Mouse (Mus musculus) MEL (cell line): ENCODE data around the gene B4galt1. TPM values are rescaled to one million over a fixed set of nuclear protein-coding genes. Genes with fewer than 3 reads are reported as not detected.

ENCODE experiments used
- DNase-seq: peaks from one replicate; pipeline ENCODE4 v3.0.0; 2011; ENCODE audit warnings: low read depth, low spot score
- H3K27ac ChIP-seq: 2 replicates; pipeline ENCODE4 v1.5.1; 2012; ENCODE audit warnings: low read depth, mild to moderate bottlenecking, control low read depth, low read length, moderate library complexity; ENCODE audit not compliant: control insufficient read depth
- H3K27me3 ChIP-seq, 2 experiments: fragments of 150-350 bp in 1 of 2; sonication (generic) in 1 of 2; 2 replicates each; pipeline ENCODE4 v1.6.1; 2012; ENCODE audit warnings: low read length in 2 of 2, mild to moderate bottlenecking in 2 of 2, improper control_type of control experiment in 1 of 2, moderate library complexity in 1 of 2; ENCODE audit not compliant: insufficient read depth in 2 of 2, control insufficient read depth in 1 of 2
- H3K36me3 ChIP-seq, 2 experiments: 2 replicates each; pipeline ENCODE4 v1.6.1; 2012 to 2014; ENCODE audit warnings: low read length in 2 of 2, improper control_type of control experiment in 1 of 2, inconsistent platforms in 1 of 2, mild to moderate bottlenecking in 1 of 2; ENCODE audit not compliant: insufficient read depth in 2 of 2, control insufficient read depth in 1 of 2
- H3K4me1 ChIP-seq, 2 experiments: fragments of 150-350 bp in 1 of 2; sonication (generic) in 1 of 2; 2 replicates each; pipeline ENCODE4 v1.6.1; 2012; ENCODE audit warnings: low read length in 2 of 2, improper control_type of control experiment in 1 of 2, mild to moderate bottlenecking in 1 of 2; ENCODE audit not compliant: insufficient read depth in 2 of 2, control insufficient read depth in 1 of 2
- H3K4me3 ChIP-seq, 2 experiments: fragments of 150-350 bp in 1 of 2; sonication (generic) in 1 of 2; 2 replicates each; pipeline ENCODE4 v1.5.1; 2012; ENCODE audit warnings: low read depth in 2 of 2, low read length in 2 of 2, mild to moderate bottlenecking in 2 of 2, moderate library complexity in 2 of 2, control low read depth in 1 of 2, improper control_type of control experiment in 1 of 2; ENCODE audit not compliant: control insufficient read depth in 1 of 2, insufficient read depth in 1 of 2
- H3K79me2 ChIP-seq: 2 replicates; pipeline ENCODE4 v1.6.1; 2012; ENCODE audit warnings: mild to moderate bottlenecking, low read length, moderate library complexity; ENCODE audit not compliant: control insufficient read depth, poor library complexity, insufficient read depth
- H3K9ac ChIP-seq: 2 replicates; pipeline ENCODE4 v1.6.1; 2012; ENCODE audit warnings: low read depth, mild to moderate bottlenecking, control low read depth, low read length, moderate library complexity; ENCODE audit not compliant: control insufficient read depth, poor library complexity, severe bottlenecking
- H3K9me3 ChIP-seq: fragments of 150-350 bp; sonication (generic); replicated peaks from 2 replicates; pipeline ENCODE4 v1.6.1; 2012; ENCODE audit warnings: mild to moderate bottlenecking, low read length, improper control_type of control experiment, moderate library complexity; ENCODE audit not compliant: insufficient read depth
- CHD1 ChIP-seq: IDR thresholded peaks from 2 replicates; pipeline ENCODE4 v1.6.1; 2012; ENCODE audit warnings: low read depth, mild to moderate bottlenecking, inconsistent platforms, low read length, improper control_type of control experiment
- CHD2 ChIP-seq: IDR thresholded peaks from 2 replicates; pipeline ENCODE4 v1.6.1; 2011; ENCODE audit warnings: low read length, improper control_type of control experiment
- ELF1 ChIP-seq: IDR thresholded peaks from 2 replicates; pipeline ENCODE4 v1.6.1; 2014; ENCODE audit warnings: low read depth, mild to moderate bottlenecking, inconsistent platforms, low read length, improper control_type of control experiment, moderate library complexity
- EP300 ChIP-seq, 2 experiments: IDR thresholded peaks; 2 replicates each; pipeline ENCODE4 v1.6.1; 2011; ENCODE audit warnings: improper control_type of control experiment in 2 of 2, low read length in 2 of 2, low read depth in 1 of 2, mild to moderate bottlenecking in 1 of 2
- ETS1 ChIP-seq: IDR thresholded peaks from 2 replicates; pipeline ENCODE4 v1.6.1; 2012; ENCODE audit warnings: low read depth, mild to moderate bottlenecking, inconsistent platforms, low read length, improper control_type of control experiment, moderate library complexity
- GABPA ChIP-seq: IDR thresholded peaks from 2 replicates; pipeline ENCODE4 v1.6.1; 2012; ENCODE audit warnings: low read depth, mild to moderate bottlenecking, inconsistent platforms, low read length, improper control_type of control experiment, moderate library complexity
- GATA1 ChIP-seq: IDR thresholded peaks from 2 replicates; pipeline ENCODE4 v1.6.1; 2011; ENCODE audit warnings: low read depth, low read length, improper control_type of control experiment
- JUND ChIP-seq: IDR thresholded peaks from 2 replicates; pipeline ENCODE4 v1.6.1; 2011; ENCODE audit warnings: low read depth, mild to moderate bottlenecking, improper control_type of control experiment, low read length
- KAT2A ChIP-seq: conservative IDR thresholded peaks from 2 replicates; pipeline ENCODE4 v1.6.1; 2012; ENCODE audit warnings: low read depth, low read length, improper control_type of control experiment, inconsistent platforms
- MAX ChIP-seq: IDR thresholded peaks from 2 replicates; pipeline ENCODE4 v1.6.1; 2011; ENCODE audit warnings: low read length, improper control_type of control experiment
- MAZ ChIP-seq: IDR thresholded peaks from 2 replicates; pipeline ENCODE4 v1.6.1; 2012; ENCODE audit warnings: low read depth, mild to moderate bottlenecking, inconsistent platforms, low read length, improper control_type of control experiment
- MEF2A ChIP-seq: IDR thresholded peaks from 2 replicates; pipeline ENCODE4 v1.6.1; 2014; ENCODE audit warnings: low read depth, mild to moderate bottlenecking, inconsistent platforms, low read length, improper control_type of control experiment; ENCODE audit not compliant: poor library complexity, insufficient replicate concordance, severe bottlenecking; ENCODE audit errors: extremely low read depth
- MXI1 ChIP-seq: IDR thresholded peaks from 2 replicates; pipeline ENCODE4 v1.6.1; 2011; ENCODE audit warnings: mild to moderate bottlenecking, low read depth, low read length, improper control_type of control experiment
- MYB ChIP-seq: IDR thresholded peaks from 2 replicates; pipeline ENCODE4 v1.6.1; 2011; ENCODE audit warnings: mild to moderate bottlenecking, low read depth, low read length, improper control_type of control experiment
- MYC ChIP-seq: IDR thresholded peaks from 2 replicates; pipeline ENCODE4 v1.6.1; 2011; ENCODE audit warnings: low read depth, mild to moderate bottlenecking, low read length, improper control_type of control experiment, moderate library complexity
- NELFE ChIP-seq: IDR thresholded peaks from 2 replicates; pipeline ENCODE4 v1.6.1; 2011; ENCODE audit warnings: low read depth, low read length, improper control_type of control experiment
- NRF1 ChIP-seq: IDR thresholded peaks from 2 replicates; pipeline ENCODE4 v1.6.1; 2014; ENCODE audit warnings: low read depth, mild to moderate bottlenecking, inconsistent platforms, low read length, improper control_type of control experiment, moderate library complexity; ENCODE audit not compliant: poor library complexity, insufficient read depth, severe bottlenecking
- POLR2AphosphoS5 ChIP-seq: IDR thresholded peaks from 2 replicates; pipeline ENCODE4 v1.6.1; 2012; ENCODE audit warnings: low read depth, borderline replicate concordance, mild to moderate bottlenecking, inconsistent platforms, low read length, moderate library complexity, mixed read lengths
- SIN3A ChIP-seq: IDR thresholded peaks from 2 replicates; pipeline ENCODE4 v1.6.1; 2012; ENCODE audit warnings: low read length, improper control_type of control experiment, inconsistent platforms
- TBP ChIP-seq: IDR thresholded peaks from 2 replicates; pipeline ENCODE4 v1.8.0; 2011; ENCODE audit warnings: low read depth, low read length, improper control_type of control experiment
- TCF12 ChIP-seq: IDR thresholded peaks from 2 replicates; pipeline ENCODE4 v1.6.1; 2014; ENCODE audit warnings: low read depth, mild to moderate bottlenecking, inconsistent platforms, low read length, improper control_type of control experiment, moderate library complexity
- USF1 ChIP-seq: IDR thresholded peaks from 2 replicates; pipeline ENCODE4 v1.6.1; 2014; ENCODE audit warnings: low read depth, mild to moderate bottlenecking, inconsistent platforms, low read length, improper control_type of control experiment, moderate library complexity
- ZMIZ1 ChIP-seq: IDR thresholded peaks from 2 replicates; pipeline ENCODE4 v1.6.1; 2012; ENCODE audit warnings: low read depth, mild to moderate bottlenecking, inconsistent platforms, low read length, improper control_type of control experiment, moderate library complexity
- ZNF384 ChIP-seq: IDR thresholded peaks from 2 replicates; pipeline ENCODE4 v1.6.1; 2012; ENCODE audit warnings: low read depth, mild to moderate bottlenecking, inconsistent platforms, low read length, improper control_type of control experiment
- polyA plus RNA-seq, 2 experiments: library from polyadenylated mRNA; stranded (reverse) in 1 of 2; unstranded in 1 of 2; fragments of >175 nt in 1 of 2; fragments of >200 nt in 1 of 2; gene quantifications; 2 replicates each; pipeline versions ENCODE4 v1.2.1 to v1.2.4; 2012; ENCODE audit warnings: low replicate concordance in 2 of 2, low read depth in 1 of 2; ENCODE audit not compliant: insufficient read length in 2 of 2, insufficient read depth in 1 of 2, missing spikeins in 1 of 2
- total RNA-seq: library from RNA; depleted of rRNA; stranded (reverse); fragments of 300-350 nt; gene quantifications from 2 replicates; pipeline ENCODE4 v1.2.3, GENCODE M21; 2012

B4galt1 gene
- total and polyA plus RNA-seq, 3 experiments, result 10.8 to 22.5 TPM; not detected in 1

GRCm38 (mm10) chr4:40852249-40852781, 1.5 kb downstream of the B4galt1 start:
- DNase-seq, result no peak

GRCm38 (mm10) chr4:40851763-40852248, 2.0 kb downstream of the B4galt1 start:
- Histone ChIP-seq H3K27me3 (no peaks in the 10 kb centered on the region), H3K4me1 (peaks cover 13 to 55% of the 10 kb centered on the region in 2 experiments), H3K36me3 (peaks cover 0 to 55% of the 10 kb centered on the region in 2 experiments; a peak in 2 of 4 replicates), H3K79me2 (peaks cover 30% of the 10 kb centered on the region), H3K9me3 (no peaks in the 10 kb centered on the region), H3K27ac (peak overlapping the region; percentile 72), H3K4me3 (peak overlapping the region; percentile 80 to 83), H3K9ac (peak overlapping the region; percentile 88)
- DNase-seq, result peak; percentile 59
- peak; percentile 7 to 42; a peak in 3 of 4 replicates for TF ChIP-seq EP300 (IDR thresholded peaks at IDR 0.05; ENCODE audit: low read depth in 1 of 2, low read length in 2 of 2)
- peak; percentile 44; the same call in 1 of the 2 replicates for TF ChIP-seq MEF2A
- TF ChIP-seq ETS1, result 0 out of 2 replicates have a peak, but pooled peaks have one; percentile 35
- TF ChIP-seq MAZ, result 0 out of 2 replicates have a peak, but pooled peaks have one; percentile 12
- TF ChIP-seq MYC, result 0 out of 2 replicates have a peak, but pooled peaks have one; percentile 36
- TF ChIP-seq MYB, result no peak
- TF ChIP-seq KAT2A, result no peak
- no peak for TF ChIP-seq MXI1
- TF ChIP-seq ELF1, result no peak
- TF ChIP-seq MAX, result 0 out of 2 replicates have a peak, but pooled peaks have one; percentile 9
- no peak for TF ChIP-seq ZMIZ1
- TF ChIP-seq CHD1, result no peak; the same call in 1 of the 2 replicates
- no peak for TF ChIP-seq GABPA

More at GRCm38 (mm10) chr4:40852249-40852781, 1.5 kb downstream of the B4galt1 start:
- peaks cover 0 to 50% of the 10 kb centered on the region in 2 experiments; a peak in 2 of 4 replicates for H3K36me3 ChIP-seq
- no peaks in the 10 kb centered on the region for H3K27me3 ChIP-seq
- peaks cover 29% of the 10 kb centered on the region for H3K79me2 ChIP-seq
- H3K9me3 ChIP-seq, result no peaks in the 10 kb centered on the region
- H3K27ac ChIP-seq, result peak overlapping the region; percentile 72
- H3K4me1 ChIP-seq, result peaks cover 7 to 52% of the 10 kb centered on the region in 2 experiments
- peak overlapping the region; percentile 80 to 83 for H3K4me3 ChIP-seq
- no peak for TF ChIP-seq ETS1
- TF ChIP-seq MYC, result 0 out of 2 replicates have a peak, but pooled peaks have one; percentile 7
- no peak for TF ChIP-seq POLR2AphosphoS5
- no peak for TF ChIP-seq NRF1
- TF ChIP-seq ELF1, result no peak
- TF ChIP-seq TBP, result no peak
- TF ChIP-seq SIN3A, result 0 out of 2 replicates have a peak, but pooled peaks have one; percentile 44
- TF ChIP-seq ZNF384, result no peak
- TF ChIP-seq GATA1, result no peak
- no peak for TF ChIP-seq KAT2A
- no peak for TF ChIP-seq CHD2
- no peak; the same call in 1 of the 2 replicates for TF ChIP-seq CHD1
- 0 out of 2 replicates have a peak, but pooled peaks have one; percentile 12 for TF ChIP-seq TCF12
- no peak for TF ChIP-seq EP300 (IDR thresholded peaks at IDR 0.05; ENCODE audit: low read depth in 1 of 2, low read length in 2 of 2)
- no peak for TF ChIP-seq MAZ
- no peak for TF ChIP-seq USF1
- TF ChIP-seq JUND, result no peak
- no peak for TF ChIP-seq NELFE
- TF ChIP-seq, all 39 proteins: peak for 3
- H3K9ac ChIP-seq, result peak overlapping the region; percentile 88
